Mouse (Mus musculus) liver, embryonic 14.5 days (tissue): ENCODE results near the gene Cactin. TPM values are rescaled to one million over a fixed set of nuclear protein-coding genes. Genes with fewer than 3 reads are reported as not detected.
A peak's percentile ranks its signal among the peaks of the same experiment; 100 is the strongest.

ENCODE experiments used
- ATAC-seq: fragments of 200-750 bp; cut with Nextera tagmentation; 2 replicates; pipeline ENCODE4 v1.8.0; 2017; ENCODE audit warnings: moderate number of reproducible peaks, mild to moderate bottlenecking, moderate library complexity; ENCODE audit not compliant: insufficient read depth
- DNase-seq, 3 experiments: peaks; one replicate each; pipeline ENCODE4 v3.0.0-alpha.2; 2012 to 2013; ENCODE audit warnings: low read depth in 3 of 3, low spot score in 3 of 3
- H3K27ac ChIP-seq: fragments of 300-500 bp; sonication (generic); 2 replicates; pipeline ENCODE4 v1.5.1; 2014; ENCODE audit warnings: moderate library complexity, mild to moderate bottlenecking, control low read depth, inconsistent platforms
- H3K27me3 ChIP-seq: fragments of 300-500 bp; sonication (generic); 2 replicates; pipeline ENCODE4 v1.6.1; 2014; ENCODE audit warnings: mild to moderate bottlenecking, low read length, moderate library complexity; ENCODE audit not compliant: control insufficient read depth, insufficient read depth
- H3K36me3 ChIP-seq: fragments of 300-500 bp; sonication (generic); replicated peaks from 2 replicates; pipeline ENCODE4 v1.6.1; 2014; ENCODE audit warnings: low read depth; ENCODE audit not compliant: control insufficient read depth, insufficient read depth
- H3K4me1 ChIP-seq, 2 experiments: fragments of 200-500 bp in 1 of 2; fragments of 300-500 bp in 1 of 2; sonication (generic) in 1 of 2; replicated peaks; 2 replicates each; pipeline ENCODE4 v1.6.1; 2012 to 2014; ENCODE audit warnings: antibody characterized with exemption in 1 of 2, inconsistent platforms in 1 of 2, low read length in 1 of 2; ENCODE audit not compliant: control insufficient read depth in 2 of 2, insufficient read depth in 2 of 2
- H3K4me2 ChIP-seq: fragments of 300-500 bp; sonication (generic); 2 replicates; pipeline ENCODE4 v1.6.1; 2014; ENCODE audit warnings: low read depth, mild to moderate bottlenecking, control low read depth, moderate library complexity
- H3K4me3 ChIP-seq, 2 experiments: fragments of 200-500 bp in 1 of 2; fragments of 300-500 bp in 1 of 2; sonication (generic) in 1 of 2; 2 replicates each; pipeline ENCODE4 v1.5.1; 2012 to 2014; ENCODE audit warnings: low read depth in 2 of 2, low read length in 2 of 2, mild to moderate bottlenecking in 2 of 2, control low read depth in 1 of 2, inconsistent platforms in 1 of 2, moderate library complexity in 1 of 2; ENCODE audit not compliant: insufficient read depth in 1 of 2
- H3K9ac ChIP-seq: fragments of 300-500 bp; sonication (generic); replicated peaks from 2 replicates; pipeline ENCODE4 v1.6.1; 2014; ENCODE audit warnings: mild to moderate bottlenecking, control low read depth, moderate library complexity
- H3K9me3 ChIP-seq: fragments of 300-500 bp; sonication (generic); 2 replicates; pipeline ENCODE4 v1.6.1; 2016; ENCODE audit warnings: low read length, mixed read lengths; ENCODE audit not compliant: control insufficient read depth
- CTCF ChIP-seq: IDR thresholded peaks from 2 replicates; pipeline ENCODE4 v1.5.1; 2016; ENCODE audit warnings: antibody characterized with exemption, low read depth, control low read depth
- EP300 ChIP-seq: IDR thresholded peaks from 2 replicates; pipeline ENCODE4 v1.6.1; 2016; ENCODE audit warnings: antibody characterized with exemption, low read depth
- WGBS: fragments of 180-500 bp; shearing (Covaris S2); extraction: QIAGEN DNeasy Blood & Tissue Kit; methylation state at CpG from one replicate; pipeline ENCODE4 v1.1.7; 2014; ENCODE audit not compliant: insufficient replicate concordance; 5-methylcytosine and 5-hydroxymethylcytosine counted together
- polyA plus RNA-seq, 2 experiments: library from polyadenylated mRNA; depleted of rRNA in 1 of 2; stranded (reverse) in 1 of 2; unstranded in 1 of 2; fragments of >200 nt; fragmentation: Nextera tagmentation in 1 of 2; extraction: Ambion mirVana in 1 of 2; gene quantifications; 2 replicates each; pipeline versions ENCODE4 v1.2.1 to v1.2.3; 2012 to 2014

The Cactin gene
- polyA plus RNA-seq, 2 experiments = 12.1 to 24.3 TPM

- Histone ChIP-seq H3K36me3 (no peaks in the 10 kb centered on the region), H3K9ac (no peak overlapping the region), H3K27me3 (no peaks in the 10 kb centered on the region; the same call in 1 of the 2 replicates), H3K4me2 (no peak overlapping the region), H3K9me3 (no peaks in the 10 kb centered on the region), H3K27ac (no peak overlapping the region), H3K4me3 (no peak overlapping the region), H3K4me1 (peaks cover 5% of the 10 kb centered on the region in 2 experiments)
- ATAC-seq = no peak
- TF ChIP-seq EP300 = no peak
- TF ChIP-seq CTCF = no peak
- DNase-seq = no peak
- WGBS = 70% methylated on average over 19 of the region's 19 CpGs
Observed at GRCm38 (mm10) chr10:81335393-81336340, 14.8 kb downstream of the Cactin start.

GRCm38 (mm10) chr10:81336558-81336957, 15.7 kb downstream of the Cactin start:
- DNase-seq = no peak
- peaks cover 8 to 12% of the 10 kb centered on the region in 2 experiments for H3K4me1 ChIP-seq
- no peaks in the 10 kb centered on the region for H3K36me3 ChIP-seq
- H3K27me3 ChIP-seq = peaks cover 1% of the 10 kb centered on the region
- no peak overlapping the region for H3K9ac ChIP-seq
- no peak overlapping the region for H3K4me2 ChIP-seq
- 75% methylated on average over 4 of the region's 4 CpGs for WGBS
- TF ChIP-seq CTCF = no peak
- no peak for TF ChIP-seq EP300
- H3K9me3 ChIP-seq = no peaks in the 10 kb centered on the region
- no peak for ATAC-seq
- no peak overlapping the region for H3K4me3 ChIP-seq
- H3K27ac ChIP-seq = no peak overlapping the region

DNA sequence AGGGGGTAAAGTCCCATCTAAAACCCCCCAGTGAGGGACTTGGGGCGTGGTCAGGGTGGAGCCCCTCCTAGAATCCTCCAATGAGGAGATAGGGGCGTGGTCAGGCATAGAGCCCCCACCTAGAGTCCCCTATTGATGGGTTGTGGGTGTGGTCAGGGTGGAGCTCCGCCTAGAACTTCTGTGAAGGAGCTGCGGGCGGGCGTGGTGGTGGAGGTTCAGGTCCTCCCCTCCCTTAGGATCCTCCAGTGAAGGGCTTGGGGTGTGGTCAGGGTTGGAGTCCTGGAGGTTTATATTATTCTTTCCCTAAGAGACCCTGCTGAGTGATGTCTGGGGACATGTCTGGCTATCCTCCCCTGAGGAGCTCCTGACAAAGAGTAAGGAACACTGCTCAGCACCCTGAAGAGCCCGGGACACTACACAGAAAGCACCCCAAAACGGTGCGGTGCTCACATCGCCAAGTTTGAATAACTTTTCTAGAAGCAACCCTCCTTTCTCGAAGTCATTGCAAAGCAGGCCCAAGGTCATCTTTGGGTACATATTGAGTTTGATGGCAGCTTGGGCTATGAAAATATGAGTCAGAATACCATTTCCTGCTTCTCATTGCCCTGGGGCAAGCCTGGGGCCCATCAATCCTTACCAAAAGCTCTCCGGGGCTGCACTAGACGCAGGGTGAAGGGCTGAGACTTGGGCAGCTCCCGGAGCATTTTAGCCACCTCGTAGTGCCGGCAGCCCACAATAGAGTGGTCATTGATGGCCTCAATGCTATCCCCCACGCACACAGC, 19.8 kb downstream of the Cactin start:
- DNase-seq (no peak), ATAC-seq (peak; percentile 50; the same call in 1 of the 2 replicates)
- no peaks in the 10 kb centered on the region for H3K36me3 ChIP-seq
- H3K9me3 ChIP-seq = no peaks in the 10 kb centered on the region
- no peak overlapping the region for H3K4me3 ChIP-seq
- H3K27me3 ChIP-seq = peaks cover 41% of the 10 kb centered on the region
- no peak overlapping the region for H3K9ac ChIP-seq
- H3K4me2 ChIP-seq = no peak overlapping the region
- peaks cover 8 to 12% of the 10 kb centered on the region in 2 experiments for H3K4me1 ChIP-seq
- TF ChIP-seq CTCF = no peak
- no peak for TF ChIP-seq EP300
- 35% methylated on average over 17 of the region's 17 CpGs for WGBS
- no peak overlapping the region for H3K27ac ChIP-seq

DNA sequence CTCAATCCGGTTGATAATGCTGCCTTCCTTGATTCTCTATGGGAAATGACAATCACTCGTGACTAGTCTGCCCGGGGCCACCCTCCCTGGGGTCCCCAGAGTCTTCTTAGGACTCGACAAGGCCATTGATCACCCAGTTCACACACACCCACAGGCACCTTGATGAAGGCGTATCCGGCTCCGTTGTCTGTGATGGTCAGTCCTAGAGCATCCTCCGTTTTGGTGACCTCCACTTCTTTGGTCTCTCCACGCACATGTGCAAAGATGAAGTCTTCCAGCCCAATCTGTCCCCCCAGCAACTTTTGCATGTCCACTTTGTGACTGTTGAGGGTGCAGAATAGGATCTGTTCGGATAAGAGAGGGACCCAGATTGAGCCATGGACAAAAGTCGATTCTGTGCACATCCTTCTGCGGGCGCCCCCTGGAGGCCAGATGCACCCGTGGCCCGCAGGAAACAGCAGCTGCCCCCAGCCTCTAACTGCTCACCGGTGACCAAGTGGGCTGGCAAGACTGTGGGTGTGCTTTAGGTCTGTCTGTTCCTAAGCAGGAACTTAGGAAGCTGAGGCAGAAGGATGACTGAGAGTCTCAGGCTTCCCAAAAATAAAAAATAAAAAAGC, 20.5 kb downstream of the Cactin start:
- no peak overlapping the region for H3K9ac ChIP-seq
- no peaks in the 10 kb centered on the region for H3K9me3 ChIP-seq
- H3K27ac ChIP-seq = no peak overlapping the region
- ATAC-seq (no peak), DNase-seq (no peak)
- H3K4me1 ChIP-seq = peaks cover 9 to 12% of the 10 kb centered on the region in 2 experiments
- H3K4me3 ChIP-seq = no peak overlapping the region
- no peak overlapping the region for H3K4me2 ChIP-seq
- 36% methylated on average over 16 of the region's 16 CpGs for WGBS
- peaks cover 41% of the 10 kb centered on the region for H3K27me3 ChIP-seq
- H3K36me3 ChIP-seq = no peaks in the 10 kb centered on the region
- peak; percentile 91 for TF ChIP-seq CTCF
- TF ChIP-seq EP300 = no peak
